Mouse (Mus musculus): ENCODE measurements around the gene Pqbp1. TPM values are rescaled to one million over a fixed set of nuclear protein-coding genes. Genes with fewer than 3 reads are reported as not detected.
A peak's percentile ranks its signal among the peaks of the same experiment; 100 is the strongest.

Gene Pqbp1
- 83.3 and 87.9 TPM in 2 replicates for polyA plus RNA-seq (2011; ENCODE audit: insufficient read depth, insufficient read length, low read depth, missing spikeins)

DNA sequence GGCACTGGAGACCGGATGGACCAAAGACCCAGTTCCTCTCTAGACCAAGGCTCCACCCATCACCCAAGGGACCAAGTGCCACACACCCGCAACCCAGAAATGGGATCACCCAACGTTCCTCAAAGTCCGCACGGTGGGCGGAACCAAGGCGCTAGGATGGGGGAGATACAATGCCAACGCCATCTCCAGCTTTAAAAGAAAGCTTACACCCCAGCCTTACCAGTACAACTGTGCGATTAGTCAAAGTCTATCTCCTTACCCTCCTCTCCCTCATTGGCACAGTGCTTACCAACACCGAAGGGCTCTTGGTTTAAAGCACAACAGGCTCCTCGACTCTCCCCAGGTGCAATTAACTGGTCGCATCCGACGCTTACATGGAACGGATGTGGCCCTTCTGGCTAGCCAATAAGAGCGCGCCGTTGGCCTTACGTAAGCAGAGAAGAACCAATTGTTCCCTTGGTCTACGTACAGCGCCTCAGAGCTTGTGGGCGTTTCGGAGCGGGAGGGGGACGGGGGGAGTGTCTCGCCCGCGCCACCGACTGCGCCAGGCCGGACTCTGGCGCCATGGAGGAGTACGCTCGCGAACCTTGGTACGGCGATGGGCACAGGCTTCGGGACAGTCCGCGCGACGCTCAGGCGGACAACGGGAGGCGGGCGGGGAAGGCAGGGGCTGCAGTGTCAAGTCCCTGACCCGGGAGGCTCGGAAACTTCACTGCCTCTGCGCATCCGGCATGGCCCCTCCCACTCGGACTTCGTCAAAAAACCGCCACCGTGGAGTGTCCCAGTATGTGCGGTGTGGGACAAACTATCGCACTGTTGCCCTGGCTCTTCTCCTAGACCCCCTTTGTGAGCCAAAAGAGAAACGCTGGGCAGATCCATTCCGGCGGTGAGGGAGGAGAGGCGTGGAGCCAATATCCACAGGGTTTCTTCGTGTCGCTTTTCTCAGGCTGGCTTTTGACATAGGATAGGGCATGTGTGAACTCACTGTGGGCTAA, at the start of gene Pqbp1, which contains the start of gene Timm17b:
Gene Pqbp1 (minus strand): TSS at position 390 of the 995 bp plus-strand sequence.
Gene Timm17b (plus strand): TSS at position 478 of the 995 bp plus-strand sequence.
- Histone ChIP-seq H3K36me3 (ENCODE audit: control insufficient read depth, insufficient read depth, low read length, poor library complexity, severe bottlenecking) (peaks cover 3% of the 10 kb centered on the region; the same call in 1 of the 2 replicates), H3K9me3 (replicated peaks; ENCODE audit: control insufficient read depth, insufficient read depth, low read length, poor library complexity, severe bottlenecking) (no peaks in the 10 kb centered on the region), H3K27me3 (ENCODE audit: control insufficient read depth, insufficient read depth, low read length, poor library complexity, severe bottlenecking) (no peaks in the 10 kb centered on the region), H3K27ac (ENCODE audit: insufficient read depth, low read length) (peak within 1 kb of the TSS; percentile 81; the same call in 1 of the 2 replicates), H3K4me3 (ENCODE audit: low read depth, low read length) (peak within 1 kb of the TSS; percentile 95), H3K4me1 (ENCODE audit: control insufficient read depth, insufficient read depth, low read length) (no peaks in the 10 kb centered on the region), H3K9ac (ENCODE audit: low read depth, poor library complexity, severe bottlenecking) (peak within 1 kb of the TSS; percentile 72)
- TF ChIP-seq POLR2A (IDR thresholded peaks at IDR 0.05; ENCODE audit: insufficient read depth, low read length) (no peak), EP300 (IDR thresholded peaks at IDR 0.05; ENCODE audit: insufficient read depth, low read depth, low read length) (no peak), CTCF (IDR thresholded peaks at IDR 0.05; ENCODE audit: low read depth, low read length) (no peak)

DNA sequence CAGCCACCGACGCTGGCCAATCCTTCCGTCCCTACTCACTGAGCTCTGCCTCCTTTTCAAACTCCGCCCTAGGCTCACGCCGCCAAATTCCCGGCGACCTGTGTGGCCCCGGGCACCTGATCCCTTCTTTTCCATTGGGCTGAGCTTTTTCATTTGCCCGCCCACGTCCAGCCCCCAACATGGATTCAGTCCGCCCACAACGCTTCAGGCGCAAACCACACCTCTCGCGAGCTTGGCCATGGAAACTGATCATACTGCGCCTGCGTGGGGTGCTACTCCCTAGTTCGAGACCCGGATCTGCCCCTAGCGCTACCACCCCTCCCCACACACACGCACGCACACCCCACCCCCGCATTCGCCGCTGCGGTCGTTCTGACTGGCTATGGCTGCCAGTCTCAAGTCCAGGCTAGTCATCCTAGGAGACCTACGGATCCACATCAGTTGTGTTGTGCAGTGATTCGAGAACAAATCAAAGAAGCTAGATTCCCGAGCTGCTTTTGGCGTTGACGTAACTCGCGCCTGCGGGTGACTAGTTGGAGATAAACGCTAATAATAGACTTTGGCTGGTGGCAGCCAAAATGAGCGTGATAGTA, 48.9 kb upstream of the Pqbp1 start:
- H3K36me3 ChIP-seq (ENCODE audit: control insufficient read depth, insufficient read depth, low read length, poor library complexity, severe bottlenecking) = peaks cover 20% of the 10 kb centered on the region
- H3K9ac ChIP-seq (ENCODE audit: low read depth, poor library complexity, severe bottlenecking) = peak overlapping the region; percentile 47
- no peaks in the 10 kb centered on the region for H3K27me3 ChIP-seq (ENCODE audit: control insufficient read depth, insufficient read depth, low read length, poor library complexity, severe bottlenecking)
- H3K4me1 ChIP-seq (ENCODE audit: control insufficient read depth, insufficient read depth, low read length) = no peaks in the 10 kb centered on the region
- H3K9me3 ChIP-seq (replicated peaks; ENCODE audit: control insufficient read depth, insufficient read depth, low read length, poor library complexity, severe bottlenecking) = no peaks in the 10 kb centered on the region
- peak overlapping the region; percentile 59 for H3K27ac ChIP-seq (ENCODE audit: insufficient read depth, low read length)
- TF ChIP-seq POLR2A (IDR thresholded peaks at IDR 0.05; ENCODE audit: insufficient read depth, low read length) (no peak), EP300 (IDR thresholded peaks at IDR 0.05; ENCODE audit: insufficient read depth, low read depth, low read length) (no peak), CTCF (IDR thresholded peaks at IDR 0.05; ENCODE audit: low read depth, low read length) (no peak)
- peak overlapping the region; percentile 82 for H3K4me3 ChIP-seq (ENCODE audit: low read depth, low read length)

DNA sequence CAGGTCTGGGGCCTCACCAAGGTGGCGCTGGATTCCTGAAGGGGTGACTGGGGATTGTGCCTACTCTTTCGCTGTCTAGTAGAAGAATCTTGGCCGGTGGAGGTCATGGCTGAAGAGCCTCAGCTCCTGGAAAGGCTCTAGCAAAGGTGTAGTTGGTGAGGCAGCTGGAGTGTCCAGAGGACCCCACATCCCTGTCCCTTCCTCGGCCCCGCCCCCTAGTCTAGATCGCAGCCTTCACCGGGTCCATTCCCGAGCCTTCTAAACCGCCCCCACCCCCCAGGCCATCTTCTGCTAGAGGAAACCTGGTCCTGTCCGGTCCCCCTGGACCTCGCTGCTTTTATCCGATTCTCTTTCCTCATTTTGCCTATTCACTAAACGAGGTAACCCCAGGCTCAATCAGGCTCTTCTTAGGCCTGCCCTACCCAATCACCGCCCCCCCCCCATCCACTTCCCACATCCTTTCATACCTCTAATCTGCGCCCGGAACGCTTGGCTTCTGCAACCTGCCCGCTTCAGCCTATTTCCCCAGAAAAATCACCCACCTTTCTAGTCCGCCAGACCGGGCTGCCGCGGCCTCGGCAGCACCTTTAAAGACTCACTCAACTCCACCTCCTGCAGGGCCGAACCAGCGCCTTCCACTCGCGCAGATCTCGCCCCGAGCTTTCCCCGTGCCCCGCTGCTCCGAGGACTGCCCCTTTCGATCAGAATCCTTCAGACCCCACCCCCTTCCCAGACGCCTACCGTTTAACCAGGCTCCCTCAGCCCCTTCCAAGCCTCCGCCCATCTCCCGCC, 48.2 kb upstream of the Pqbp1 start, which contains the start of gene Hdac6:
Gene Hdac6 (minus strand): TSS at position 782 of the 792 bp plus-strand sequence.
- H3K27ac ChIP-seq (ENCODE audit: insufficient read depth, low read length) = peak within 1 kb of the TSS; percentile 59
- H3K4me1 ChIP-seq (ENCODE audit: control insufficient read depth, insufficient read depth, low read length) = no peaks in the 10 kb centered on the region
- peak within 1 kb of the TSS; percentile 90 for H3K4me3 ChIP-seq (ENCODE audit: low read depth, low read length)
- H3K9me3 ChIP-seq (replicated peaks; ENCODE audit: control insufficient read depth, insufficient read depth, low read length, poor library complexity, severe bottlenecking) = no peaks in the 10 kb centered on the region
- H3K27me3 ChIP-seq (ENCODE audit: control insufficient read depth, insufficient read depth, low read length, poor library complexity, severe bottlenecking) = no peaks in the 10 kb centered on the region
- H3K9ac ChIP-seq (ENCODE audit: low read depth, poor library complexity, severe bottlenecking) = peak within 1 kb of the TSS; percentile 78
- no peak for TF ChIP-seq POLR2A (IDR thresholded peaks at IDR 0.05; ENCODE audit: insufficient read depth, low read length)
- TF ChIP-seq EP300 (IDR thresholded peaks at IDR 0.05; ENCODE audit: insufficient read depth, low read depth, low read length) = no peak
- TF ChIP-seq CTCF (IDR thresholded peaks at IDR 0.05; ENCODE audit: low read depth, low read length) = no peak
- peaks cover 26% of the 10 kb centered on the region for H3K36me3 ChIP-seq (ENCODE audit: control insufficient read depth, insufficient read depth, low read length, poor library complexity, severe bottlenecking)

DNA sequence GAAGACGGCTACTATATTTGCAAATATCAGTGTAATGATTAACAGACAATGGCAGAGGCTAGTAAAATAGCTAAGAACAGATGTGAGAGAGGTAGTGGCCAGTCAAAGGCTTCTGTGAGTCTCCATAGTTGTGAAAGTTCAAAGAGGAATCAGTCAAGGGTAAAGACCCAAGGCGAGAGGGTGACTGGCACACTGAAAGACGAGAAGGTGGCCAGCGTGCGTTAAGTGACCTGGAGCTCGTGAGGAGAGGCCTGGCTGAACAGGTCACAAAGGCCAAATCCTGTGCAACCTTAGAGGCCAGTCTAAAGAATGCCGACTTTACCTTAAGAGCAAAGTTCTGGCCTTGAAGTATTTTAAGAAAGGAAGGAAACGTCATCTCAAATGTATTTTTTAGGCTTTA, 46.5 kb upstream of the Pqbp1 start:
- H3K27me3 ChIP-seq (ENCODE audit: control insufficient read depth, insufficient read depth, low read length, poor library complexity, severe bottlenecking) = no peaks in the 10 kb centered on the region
- peaks cover 35% of the 10 kb centered on the region for H3K36me3 ChIP-seq (ENCODE audit: control insufficient read depth, insufficient read depth, low read length, poor library complexity, severe bottlenecking)
- H3K9me3 ChIP-seq (replicated peaks; ENCODE audit: control insufficient read depth, insufficient read depth, low read length, poor library complexity, severe bottlenecking) = no peaks in the 10 kb centered on the region
- H3K9ac ChIP-seq (ENCODE audit: low read depth, poor library complexity, severe bottlenecking) = no peak overlapping the region
- H3K27ac ChIP-seq (ENCODE audit: insufficient read depth, low read length) = no peak overlapping the region
- no peak overlapping the region for H3K4me3 ChIP-seq (ENCODE audit: low read depth, low read length)
- TF ChIP-seq POLR2A (IDR thresholded peaks at IDR 0.05; ENCODE audit: insufficient read depth, low read length) (no peak), EP300 (IDR thresholded peaks at IDR 0.05; ENCODE audit: insufficient read depth, low read depth, low read length) (no peak), CTCF (IDR thresholded peaks at IDR 0.05; ENCODE audit: low read depth, low read length) (no peak)
- no peaks in the 10 kb centered on the region for H3K4me1 ChIP-seq (ENCODE audit: control insufficient read depth, insufficient read depth, low read length)

DNA sequence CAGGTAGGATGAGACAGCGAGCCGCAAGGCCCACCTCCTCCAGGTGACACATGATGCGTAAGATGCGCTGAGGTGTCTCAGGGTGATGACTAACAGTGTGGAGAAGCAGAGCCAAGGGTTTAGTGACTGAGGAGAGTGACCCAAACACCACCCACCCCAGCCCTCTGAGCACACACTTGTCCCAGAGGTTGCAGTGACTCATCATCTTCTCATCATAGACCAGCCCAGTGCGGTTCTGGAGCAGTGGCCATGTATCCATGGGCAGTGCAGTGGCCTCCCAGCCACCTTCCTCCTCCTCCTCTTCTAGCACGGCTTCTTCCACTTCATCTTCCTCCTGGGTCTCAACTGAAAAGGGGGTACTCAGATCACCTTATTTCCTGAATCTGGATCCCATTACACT, 38.6 kb upstream of the Pqbp1 start:
- no peaks in the 10 kb centered on the region for H3K4me1 ChIP-seq (ENCODE audit: control insufficient read depth, insufficient read depth, low read length)
- H3K27ac ChIP-seq (ENCODE audit: insufficient read depth, low read length) = peak overlapping the region; percentile 32; the same call in 1 of the 2 replicates
- no peak overlapping the region for H3K9ac ChIP-seq (ENCODE audit: low read depth, poor library complexity, severe bottlenecking)
- TF ChIP-seq CTCF (IDR thresholded peaks at IDR 0.05; ENCODE audit: low read depth, low read length) = no peak
- TF ChIP-seq EP300 (IDR thresholded peaks at IDR 0.05; ENCODE audit: insufficient read depth, low read depth, low read length) = no peak
- TF ChIP-seq POLR2A (IDR thresholded peaks at IDR 0.05; ENCODE audit: insufficient read depth, low read length) = no peak
- no peak overlapping the region for H3K4me3 ChIP-seq (ENCODE audit: low read depth, low read length)
- H3K36me3 ChIP-seq (ENCODE audit: control insufficient read depth, insufficient read depth, low read length, poor library complexity, severe bottlenecking) = peaks cover 32% of the 10 kb centered on the region
- H3K9me3 ChIP-seq (replicated peaks; ENCODE audit: control insufficient read depth, insufficient read depth, low read length, poor library complexity, severe bottlenecking) = no peaks in the 10 kb centered on the region
- H3K27me3 ChIP-seq (ENCODE audit: control insufficient read depth, insufficient read depth, low read length, poor library complexity, severe bottlenecking) = no peaks in the 10 kb centered on the region
